Mouse (Mus musculus): ENCODE measurements around the gene Usb1. TPM values are rescaled to one million over a fixed set of nuclear protein-coding genes. Genes with fewer than 3 reads are reported as not detected.
A peak's percentile ranks its signal among the peaks of the same experiment; 100 is the strongest.

Usb1 gene
- total RNA-seq, 2 experiments from 2014 or later = 9.8 to 13.1 TPM

DNA sequence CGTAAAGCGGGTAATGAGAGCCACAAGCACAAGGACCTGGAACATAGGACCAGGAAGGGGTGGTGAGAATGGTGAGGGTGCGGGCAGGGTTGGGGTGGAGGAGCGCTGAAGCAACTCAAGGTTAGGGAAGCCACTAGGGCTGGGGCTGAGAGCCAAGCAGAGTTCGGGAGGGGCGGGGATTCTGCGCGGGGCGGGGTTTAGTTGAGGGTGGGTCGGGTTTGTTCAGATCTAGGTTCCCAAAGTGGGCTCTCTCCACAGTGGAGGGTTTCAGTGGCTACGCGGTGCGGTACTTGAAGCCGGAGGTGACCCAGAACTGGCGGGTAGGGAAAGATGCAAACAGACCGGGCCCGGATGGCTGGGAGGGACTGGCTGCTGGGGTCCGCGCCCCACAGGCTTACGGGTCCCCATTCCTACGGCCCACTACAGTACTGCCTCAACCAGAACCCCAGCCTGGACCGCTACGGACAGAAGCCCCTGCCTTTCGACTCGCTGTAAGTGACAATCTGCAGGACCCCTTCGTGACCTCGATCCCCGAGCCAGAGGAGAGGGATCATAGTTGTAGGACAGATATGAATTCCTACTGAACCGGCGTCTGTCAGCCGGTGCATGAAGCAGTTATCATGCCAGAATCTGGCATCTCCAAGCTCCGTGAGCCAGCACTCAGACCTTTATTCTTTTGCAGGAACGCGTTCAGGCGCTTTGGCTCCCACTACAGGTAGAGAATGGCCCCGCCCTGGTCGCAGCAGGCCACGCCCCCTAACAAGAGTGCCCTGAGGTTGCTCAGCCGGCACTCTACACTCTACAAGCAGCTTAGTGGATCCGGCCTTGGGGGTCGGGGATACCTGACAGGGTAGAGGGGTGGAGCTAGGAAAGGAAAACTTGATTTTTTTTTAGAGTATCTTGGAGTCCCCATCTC lies 11.6 kb upstream of the Usb1 start:
- no peak for DNase-seq (ENCODE audit: low spot score in 2 of 2)
- peak overlapping the region; percentile 45 for H3K4me3 ChIP-seq
- H3K27ac ChIP-seq = no peak overlapping the region
- peak; percentile 56 for TF ChIP-seq CTCF (conservative IDR thresholded peaks at IDR 0.05)

DNA sequence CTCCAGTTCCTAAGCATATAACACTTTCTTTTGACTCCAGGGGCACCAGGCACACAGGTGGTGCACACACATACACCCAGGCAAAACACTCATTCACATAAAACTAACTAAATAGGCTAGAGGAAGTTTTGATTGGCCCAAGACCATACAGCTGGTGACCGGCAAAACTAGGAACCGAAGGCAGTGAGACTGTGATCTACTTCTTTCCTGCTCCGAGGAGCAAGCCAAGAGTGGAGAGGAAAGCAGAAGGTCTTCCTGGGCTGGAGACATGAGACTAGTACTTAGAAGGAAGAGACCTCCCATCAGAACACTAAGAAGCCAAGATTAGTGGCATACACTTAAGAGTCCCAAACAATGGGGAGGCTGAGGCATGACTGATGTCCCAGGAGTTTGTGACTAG lies 8.9 kb upstream of the Usb1 start:
- Histone ChIP-seq H3K4me3 (no peak overlapping the region), H3K27ac (no peak overlapping the region)
- TF ChIP-seq CTCF (conservative IDR thresholded peaks at IDR 0.05) = no peak
- no peak for DNase-seq (ENCODE audit: low spot score in 2 of 2)

DNA sequence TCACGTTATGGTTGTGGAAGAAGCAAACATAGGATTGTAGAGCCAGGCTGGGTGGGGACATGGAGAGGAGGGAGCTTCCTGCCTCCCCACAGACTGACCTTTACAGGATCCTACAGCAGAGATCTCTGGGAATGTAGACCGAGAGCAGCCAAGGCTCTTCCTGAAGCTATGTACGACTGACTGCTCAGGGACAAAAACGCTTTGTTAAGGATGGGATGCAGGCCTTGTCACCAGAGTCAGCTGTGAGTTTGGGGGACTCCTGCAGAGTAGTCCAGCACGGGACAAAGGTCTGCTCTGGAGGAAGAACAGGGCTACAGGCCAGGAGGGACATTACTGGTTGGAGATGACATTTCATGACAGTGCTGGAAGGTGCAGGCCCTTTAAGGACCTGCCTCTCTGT lies 7.4 kb upstream of the Usb1 start:
- peak overlapping the region; percentile 28; the same call in 1 of the 2 replicates for H3K27ac ChIP-seq
- no peak for TF ChIP-seq CTCF (conservative IDR thresholded peaks at IDR 0.05)
- DNase-seq (ENCODE audit: low spot score in 2 of 2) = no peak
- H3K4me3 ChIP-seq = no peak overlapping the region

DNA sequence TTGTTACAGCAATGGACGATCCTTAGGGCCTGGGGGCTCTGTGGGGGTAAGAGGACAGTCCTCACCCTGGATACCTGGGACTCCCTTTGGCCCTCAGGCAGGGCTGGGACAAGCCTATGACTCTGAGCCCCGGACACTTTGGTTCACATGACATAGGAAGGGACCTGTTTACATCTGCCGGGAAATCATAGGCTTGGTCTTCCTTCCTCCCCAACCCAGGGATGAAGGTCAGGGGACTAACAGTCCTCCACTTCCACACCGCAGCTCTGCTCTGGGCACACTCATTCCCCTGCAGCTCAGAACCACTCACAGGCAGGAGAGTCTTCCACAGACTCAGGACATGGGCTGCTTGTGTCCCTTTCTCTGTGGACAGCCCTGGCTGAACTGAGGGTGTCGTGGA lies 5.3 kb upstream of the Usb1 start:
- no peak for DNase-seq (ENCODE audit: low spot score in 2 of 2)
- TF ChIP-seq CTCF (conservative IDR thresholded peaks at IDR 0.05) = no peak
- Histone ChIP-seq H3K4me3 (no peak overlapping the region), H3K27ac (no peak overlapping the region)

DNA sequence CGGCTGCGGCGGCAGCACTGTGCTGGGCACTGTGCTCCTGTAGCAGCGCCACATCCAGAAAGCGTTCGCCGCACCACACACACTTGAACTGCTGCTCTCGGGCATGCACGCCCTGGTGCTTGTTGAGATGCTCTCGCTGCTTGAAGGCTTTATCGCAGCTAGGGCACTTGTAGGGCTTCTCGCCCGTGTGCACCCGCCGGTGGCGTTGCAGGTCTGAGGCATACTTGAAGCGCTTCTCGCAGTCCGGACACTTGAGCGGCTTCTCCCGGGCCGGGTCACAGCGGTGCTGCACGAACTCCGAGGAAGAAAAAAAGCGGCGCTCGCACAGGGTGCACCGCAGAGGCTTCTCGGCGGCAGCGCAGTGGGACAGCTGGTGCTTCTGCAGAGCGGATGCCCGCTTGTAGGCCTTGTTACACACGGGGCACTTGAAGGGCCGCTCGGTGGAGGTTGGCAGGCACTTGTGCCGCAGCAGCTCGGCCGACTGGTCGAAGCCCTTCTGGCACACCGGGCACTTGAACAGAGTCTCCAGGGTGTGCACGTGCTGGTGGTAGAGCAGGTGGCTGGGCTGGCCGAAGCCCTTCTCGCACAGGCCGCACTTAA lies 4.1 kb upstream of the Usb1 start:
- H3K27ac ChIP-seq = no peak overlapping the region
- H3K4me3 ChIP-seq = no peak overlapping the region
- DNase-seq (ENCODE audit: low spot score in 2 of 2) = no peak
- no peak for TF ChIP-seq CTCF (conservative IDR thresholded peaks at IDR 0.05)

DNA sequence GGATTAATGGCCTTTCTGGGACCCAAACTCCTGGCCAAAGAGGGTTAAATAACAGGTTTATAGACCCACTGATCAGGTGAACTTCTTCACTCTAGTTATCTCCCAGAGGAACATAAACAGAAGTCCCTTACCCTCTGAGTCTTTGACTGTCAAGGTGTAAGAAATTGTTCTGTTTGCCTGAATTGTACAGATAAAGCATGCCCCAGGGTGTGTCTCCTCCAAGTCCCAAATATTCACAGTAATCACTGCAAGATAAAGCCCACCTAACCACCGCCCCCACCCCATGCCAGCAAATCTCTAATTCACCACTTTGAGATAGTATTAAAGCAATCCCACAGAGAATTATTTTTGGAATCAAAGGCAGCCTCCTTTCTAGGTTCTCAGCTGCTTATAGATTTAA lies 1.7 kb upstream of the Usb1 start:
- DNase-seq (ENCODE audit: low spot score in 2 of 2) = no peak
- Histone ChIP-seq H3K4me3 (peak overlapping the region; percentile 96), H3K27ac (peak overlapping the region; percentile 97; the same call in 1 of the 2 replicates)
- no peak for TF ChIP-seq CTCF (conservative IDR thresholded peaks at IDR 0.05)

DNA sequence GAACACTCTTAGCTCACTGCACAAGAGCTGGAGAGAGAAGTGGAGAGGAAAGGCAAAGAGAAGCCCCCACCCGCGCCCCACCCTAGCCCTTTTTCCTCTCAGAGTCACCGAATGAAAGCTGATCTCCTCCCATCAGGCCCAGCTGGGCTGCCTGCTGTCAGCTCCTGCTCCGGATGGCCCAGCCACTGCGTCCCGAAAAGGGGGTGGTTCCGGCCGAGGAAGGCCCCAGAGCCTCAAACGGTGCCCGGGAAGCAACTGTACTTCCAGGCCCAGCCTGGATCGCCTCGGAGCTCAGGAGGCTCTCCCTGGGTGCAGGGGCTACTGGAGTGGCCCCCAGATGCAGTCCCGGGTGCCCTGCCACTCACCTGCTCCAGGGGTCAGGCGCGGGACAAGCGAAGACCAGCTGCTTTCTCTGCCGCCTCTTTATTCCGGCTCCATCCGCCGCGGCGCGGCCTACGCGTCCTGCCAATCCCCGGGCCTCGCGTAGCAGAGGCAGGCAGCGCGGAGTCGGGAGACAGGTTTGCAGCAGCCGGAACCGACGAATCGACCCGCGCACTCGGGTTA lies 846 bp upstream of the Usb1 start:
- Histone ChIP-seq H3K27ac (peak overlapping the region; percentile 97), H3K4me3 (peak overlapping the region; percentile 96)
- TF ChIP-seq CTCF (conservative IDR thresholded peaks at IDR 0.05) = no peak
- peak in 1 of 2 experiments; percentile 47 for DNase-seq (ENCODE audit: low spot score in 2 of 2)

DNA sequence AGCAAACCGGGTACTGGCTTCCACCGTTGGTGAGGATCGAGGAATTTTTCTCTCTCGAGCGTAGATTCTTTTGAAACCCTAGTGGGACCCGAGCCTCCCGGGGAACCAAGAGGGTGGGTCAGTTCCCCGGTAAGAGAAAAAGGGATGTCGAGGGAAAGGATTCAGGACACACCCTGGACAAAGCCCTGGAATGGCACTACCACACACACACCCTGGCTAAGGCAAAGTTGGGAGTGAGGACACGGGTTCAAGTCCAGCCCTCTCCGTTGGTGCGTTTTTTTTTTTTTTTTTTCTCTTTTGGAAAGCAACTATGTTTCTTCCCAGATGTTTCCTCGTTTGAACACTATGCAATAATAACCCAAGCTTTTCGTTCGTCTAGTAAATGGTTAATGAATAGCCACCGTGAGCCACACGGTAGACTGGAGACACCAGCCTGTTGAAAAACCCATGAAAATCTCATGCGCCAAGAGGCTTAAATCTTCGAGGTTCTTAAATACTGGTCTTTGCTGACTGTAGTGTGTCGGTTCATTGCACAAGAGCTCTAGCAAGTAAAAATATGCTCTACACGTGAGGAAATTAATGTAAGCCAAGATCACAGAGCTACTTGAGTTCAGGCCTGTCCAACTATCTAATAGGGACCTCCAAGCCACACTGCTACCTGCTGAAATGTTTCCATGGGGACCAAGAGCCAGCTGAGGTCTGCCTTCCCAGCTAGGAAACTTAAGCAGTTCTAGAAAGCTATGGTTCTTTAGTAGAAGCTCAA lies 534 bp downstream of the Usb1 start:
- DNase-seq (ENCODE audit: low spot score in 2 of 2) = no peak
- Histone ChIP-seq H3K4me3 (peak overlapping the region; percentile 96), H3K27ac (peak overlapping the region; percentile 97)
- no peak; the same call in 1 of the 2 replicates for TF ChIP-seq CTCF (conservative IDR thresholded peaks at IDR 0.05)

DNA sequence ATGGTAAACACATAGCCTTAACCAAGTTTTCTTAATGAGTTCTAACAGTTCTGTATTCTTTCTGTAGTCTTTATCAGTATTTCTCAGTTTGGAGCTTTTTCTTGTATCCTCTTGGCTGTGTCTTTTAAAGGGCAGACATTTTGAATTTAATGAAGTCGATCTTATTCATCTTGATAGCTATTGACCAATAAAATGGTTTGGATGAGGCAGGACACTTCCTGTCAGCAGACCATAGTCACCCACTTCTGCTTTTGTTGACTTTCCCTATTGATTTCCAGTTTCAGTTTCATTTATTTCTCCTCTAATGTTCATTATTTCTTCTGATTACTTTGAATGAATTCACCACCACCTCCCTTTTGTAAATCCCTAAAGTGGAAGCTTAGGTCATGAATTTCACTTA lies 3.6 kb downstream of the Usb1 start:
- H3K4me3 ChIP-seq = no peak overlapping the region
- no peak for DNase-seq (ENCODE audit: low spot score in 2 of 2)
- TF ChIP-seq CTCF (conservative IDR thresholded peaks at IDR 0.05) = no peak
- no peak overlapping the region for H3K27ac ChIP-seq

DNA sequence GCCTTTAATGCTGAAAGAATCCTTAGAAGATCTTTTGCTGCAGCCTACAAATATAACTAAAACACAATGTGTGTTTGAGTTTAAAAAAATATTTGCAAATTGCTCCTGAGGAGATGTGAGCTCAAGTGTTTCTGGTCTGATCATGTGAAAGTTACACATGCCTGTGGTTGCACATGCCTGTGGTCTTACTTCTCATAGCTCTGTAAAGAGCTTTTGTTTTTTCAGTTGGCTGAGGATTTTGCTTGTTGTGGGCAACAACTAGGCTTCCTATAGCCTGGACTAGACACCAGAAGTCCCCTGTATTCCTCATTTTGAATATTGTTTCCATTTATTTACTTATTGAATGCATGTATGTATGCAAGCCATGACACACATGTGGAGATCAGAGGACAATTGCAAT lies 4.3 kb downstream of the Usb1 start:
- no peak overlapping the region for H3K27ac ChIP-seq
- TF ChIP-seq CTCF (conservative IDR thresholded peaks at IDR 0.05) = no peak
- no peak overlapping the region for H3K4me3 ChIP-seq
- DNase-seq (ENCODE audit: low spot score in 2 of 2) = no peak

DNA sequence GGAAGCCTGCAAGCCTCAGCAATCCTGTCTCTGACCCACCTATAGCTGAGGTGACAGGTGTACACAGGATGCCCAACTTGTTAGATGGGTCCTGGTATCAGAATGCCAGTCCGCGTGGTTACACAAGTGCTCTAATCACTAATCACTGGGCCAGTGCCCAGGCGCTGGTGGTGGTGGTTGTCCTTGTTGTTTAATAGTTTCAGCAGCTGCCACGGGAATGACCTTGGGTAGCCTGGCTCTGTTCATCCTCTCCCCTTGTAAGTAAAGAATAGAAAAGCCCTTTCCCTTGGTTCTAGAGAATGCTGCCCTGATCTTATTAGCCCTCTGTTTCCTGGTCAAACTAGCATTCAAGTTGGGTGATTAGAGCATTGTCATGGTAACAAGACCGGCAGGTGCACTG lies 9.6 kb downstream of the Usb1 start:
- no peak for TF ChIP-seq CTCF (conservative IDR thresholded peaks at IDR 0.05)
- no peak overlapping the region for H3K4me3 ChIP-seq
- H3K27ac ChIP-seq = no peak overlapping the region
- no peak for DNase-seq (ENCODE audit: low spot score in 2 of 2)

DNA sequence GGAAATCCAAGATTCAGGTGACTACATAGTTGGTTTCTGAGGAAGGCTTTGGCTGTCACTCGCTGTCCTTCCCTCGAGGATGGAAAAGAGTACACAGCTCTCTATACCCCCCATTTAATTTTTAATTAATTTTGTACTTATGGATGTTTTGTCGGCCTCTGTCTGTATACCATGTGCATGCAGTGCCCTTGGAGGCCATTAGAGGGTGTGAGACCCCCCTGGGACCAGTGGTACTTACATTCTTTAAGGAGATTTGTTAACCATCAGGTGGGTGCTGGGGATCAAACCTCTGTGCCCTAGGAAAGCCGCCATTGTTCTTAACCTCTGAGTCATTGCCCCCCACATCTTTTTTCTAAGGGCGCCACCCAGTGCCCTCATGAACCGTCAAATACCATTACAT lies 12.6 kb downstream of the Usb1 start:
- TF ChIP-seq CTCF (conservative IDR thresholded peaks at IDR 0.05) = peak; percentile 71
- no peak for DNase-seq (ENCODE audit: low spot score in 2 of 2)
- Histone ChIP-seq H3K27ac (no peak overlapping the region), H3K4me3 (no peak overlapping the region)
